Mouse (Mus musculus) CH12.LX (cell line): Measurements from ENCODE around the gene Fbln5. TPM values are rescaled to one million over a fixed set of nuclear protein-coding genes. Genes with fewer than 3 reads are reported as not detected.

Experiments used
- DNase-seq: peaks from one replicate; pipeline ENCODE4 v3.0.0-alpha.2; 2013; ENCODE audit errors: extremely low read depth
- H3K27ac ChIP-seq: 2 replicates; pipeline ENCODE4 v1.5.1; 2012; ENCODE audit warnings: low read depth, mild to moderate bottlenecking, control low read depth, moderate library complexity; ENCODE audit not compliant: insufficient read depth
- H3K27me3 ChIP-seq: replicated peaks from 2 replicates; pipeline ENCODE3; 2012; ENCODE audit warnings: inconsistent platforms
- H3K36me3 ChIP-seq, 2 experiments: replicated peaks in 1 of 2; 2 replicates each; pipeline versions ENCODE3 to v1.6.1; 2012; ENCODE audit warnings: inconsistent platforms in 1 of 2, low read length in 1 of 2, mild to moderate bottlenecking in 1 of 2, mixed read lengths in 1 of 2, moderate library complexity in 1 of 2; ENCODE audit not compliant: control insufficient read depth in 1 of 2, insufficient read depth in 1 of 2
- H3K4me1 ChIP-seq, 2 experiments: 2 replicates each; pipeline ENCODE4 v1.6.1; 2012; ENCODE audit warnings: inconsistent platforms in 1 of 2, moderate library complexity in 1 of 2; ENCODE audit not compliant: insufficient read depth in 2 of 2, control insufficient read depth in 1 of 2
- H3K4me2 ChIP-seq: 2 replicates; pipeline ENCODE4 v1.6.1; 2012; ENCODE audit warnings: low read depth, mild to moderate bottlenecking, control low read depth; ENCODE audit not compliant: poor library complexity, insufficient read depth, severe bottlenecking
- H3K4me3 ChIP-seq, 3 experiments: fragments of 150-350 bp in 1 of 3; sonication (generic) in 1 of 3; replicated peaks in 1 of 3; 2 replicates each; pipeline versions ENCODE3 to v1.5.1; 2011 to 2012; ENCODE audit warnings: low read depth in 2 of 3, low read length in 2 of 3, mild to moderate bottlenecking in 2 of 3, moderate library complexity in 2 of 3, control low read depth in 1 of 3, improper control_type of control experiment in 1 of 3, inconsistent platforms in 1 of 3, mixed read lengths in 1 of 3; ENCODE audit not compliant: poor library complexity in 1 of 3
- H3K79me2 ChIP-seq: replicated peaks from 2 replicates; pipeline ENCODE4 v1.6.1; 2012; ENCODE audit warnings: mild to moderate bottlenecking, moderate library complexity; ENCODE audit not compliant: control insufficient read depth, poor library complexity, insufficient read depth, severe bottlenecking; ENCODE audit errors: extremely low read depth
- H3K9ac ChIP-seq: 2 replicates; pipeline ENCODE4 v1.6.1; 2012; ENCODE audit warnings: low read depth, mild to moderate bottlenecking, control low read depth, moderate library complexity; ENCODE audit not compliant: insufficient read depth
- H3K9me3 ChIP-seq: replicated peaks from 2 replicates; pipeline ENCODE3; 2012; ENCODE audit warnings: low read length, inconsistent platforms, mixed read lengths
- BHLHE40 ChIP-seq: IDR thresholded peaks from 2 replicates; pipeline ENCODE4 v1.6.1; 2011; ENCODE audit warnings: mild to moderate bottlenecking, low read depth, low read length, improper control_type of control experiment
- CTCF ChIP-seq, 2 experiments: IDR thresholded peaks in 1 of 2; conservative IDR thresholded peaks in 1 of 2; 2 replicates each; pipeline ENCODE4 v1.5.1; 2011 to 2012; ENCODE audit warnings: low read depth in 2 of 2, low read length in 2 of 2, improper control_type of control experiment in 1 of 2, inconsistent platforms in 1 of 2, mild to moderate bottlenecking in 1 of 2, moderate library complexity in 1 of 2
- E2F4 ChIP-seq: IDR thresholded peaks from 2 replicates; pipeline ENCODE4 v1.6.1; 2011; ENCODE audit warnings: low read depth, low read length, improper control_type of control experiment; ENCODE audit not compliant: insufficient replicate concordance
- ELF1 ChIP-seq: IDR thresholded peaks from 2 replicates; pipeline ENCODE4 v1.6.1; 2014; ENCODE audit warnings: low read depth, mild to moderate bottlenecking, inconsistent platforms, low read length, improper control_type of control experiment
- EP300 ChIP-seq: IDR thresholded peaks from 2 replicates; pipeline ENCODE4 v1.6.1; 2011; ENCODE audit warnings: low read length, improper control_type of control experiment
- HCFC1 ChIP-seq: IDR thresholded peaks from 2 replicates; pipeline ENCODE4 v1.6.1; 2012; ENCODE audit warnings: low read depth, mild to moderate bottlenecking, inconsistent platforms, low read length, improper control_type of control experiment
- IRF4 ChIP-seq: IDR thresholded peaks from 2 replicates; pipeline ENCODE4 v1.6.1; 2014; ENCODE audit warnings: low read depth, mild to moderate bottlenecking, inconsistent platforms, low read length, improper control_type of control experiment
- JUN ChIP-seq: IDR thresholded peaks from 2 replicates; pipeline ENCODE4 v1.6.1; 2011; ENCODE audit warnings: low read depth, mild to moderate bottlenecking, low read length, improper control_type of control experiment, moderate library complexity; ENCODE audit not compliant: insufficient read depth
- JUND ChIP-seq: conservative IDR thresholded peaks from 2 replicates; pipeline ENCODE4 v1.6.1; 2011; ENCODE audit warnings: low read depth, low read length, improper control_type of control experiment
- MAFK ChIP-seq: IDR thresholded peaks from 2 replicates; pipeline ENCODE4 v1.6.1; 2011; ENCODE audit warnings: low read length, improper control_type of control experiment; ENCODE audit not compliant: insufficient replicate concordance
- MAX ChIP-seq: IDR thresholded peaks from 2 replicates; pipeline ENCODE4 v1.6.1; 2011; ENCODE audit warnings: low read length, improper control_type of control experiment
- MAZ ChIP-seq: IDR thresholded peaks from 2 replicates; pipeline ENCODE4 v1.6.1; 2012; ENCODE audit warnings: low read depth, mild to moderate bottlenecking, inconsistent platforms, low read length, improper control_type of control experiment, moderate library complexity
- MEF2A ChIP-seq: IDR thresholded peaks from 2 replicates; pipeline ENCODE4 v1.6.1; 2014; ENCODE audit warnings: low read depth, mild to moderate bottlenecking, inconsistent platforms, low read length, improper control_type of control experiment, borderline replicate concordance
- MXI1 ChIP-seq: IDR thresholded peaks from 2 replicates; pipeline ENCODE4 v1.6.1; 2011; ENCODE audit warnings: mild to moderate bottlenecking, low read depth, low read length, improper control_type of control experiment
- MYC ChIP-seq: IDR thresholded peaks from 2 replicates; pipeline ENCODE4 v1.6.1; 2011; ENCODE audit warnings: low read depth, mild to moderate bottlenecking, improper control_type of control experiment, low read length
- NELFE ChIP-seq: IDR thresholded peaks from 2 replicates; pipeline ENCODE4 v1.6.1; 2011; ENCODE audit warnings: low read depth, low read length, improper control_type of control experiment
- NRF1 ChIP-seq: IDR thresholded peaks from 2 replicates; pipeline ENCODE4 v1.6.1; 2014; ENCODE audit warnings: low read depth, mild to moderate bottlenecking, inconsistent platforms, low read length, improper control_type of control experiment, moderate library complexity
- PAX5 ChIP-seq: IDR thresholded peaks from 2 replicates; pipeline ENCODE4 v1.6.1; 2012; ENCODE audit warnings: low read length, inconsistent platforms, mixed read lengths
- POLR2AphosphoS2 ChIP-seq: IDR thresholded peaks from 2 replicates; pipeline ENCODE4 v1.6.1; 2011; ENCODE audit warnings: low read depth, low read length, improper control_type of control experiment
- RAD21 ChIP-seq: IDR thresholded peaks from 2 replicates; pipeline ENCODE4 v1.6.1; 2011; ENCODE audit warnings: low read depth, mild to moderate bottlenecking, low read length, improper control_type of control experiment, moderate library complexity
- RCOR1 ChIP-seq: conservative IDR thresholded peaks from 2 replicates; pipeline ENCODE4 v1.6.1; 2012; ENCODE audit warnings: low read depth, mild to moderate bottlenecking, inconsistent platforms, low read length, improper control_type of control experiment
- SIN3A ChIP-seq: IDR thresholded peaks from 2 replicates; pipeline ENCODE4 v1.6.1; 2012; ENCODE audit warnings: low read length, improper control_type of control experiment, inconsistent platforms
- SMC3 ChIP-seq: IDR thresholded peaks from 2 replicates; pipeline ENCODE4 v1.6.1; 2011; ENCODE audit warnings: low read depth, low read length, improper control_type of control experiment
- TBP ChIP-seq: conservative IDR thresholded peaks from 2 replicates; pipeline ENCODE4 v1.6.1; 2011; ENCODE audit warnings: low read depth, low read length, improper control_type of control experiment
- TCF12 ChIP-seq: IDR thresholded peaks from 2 replicates; pipeline ENCODE4 v1.6.1; 2014; ENCODE audit warnings: low read depth, mild to moderate bottlenecking, inconsistent platforms, low read length, improper control_type of control experiment
- UBTF ChIP-seq: IDR thresholded peaks from 2 replicates; pipeline ENCODE4 v1.6.1; 2012; ENCODE audit warnings: low read depth, mild to moderate bottlenecking, inconsistent platforms, low read length, improper control_type of control experiment, moderate library complexity
- USF1 ChIP-seq: IDR thresholded peaks from 2 replicates; pipeline ENCODE4 v1.6.1; 2014; ENCODE audit warnings: low read depth, mild to moderate bottlenecking, inconsistent platforms, low read length, improper control_type of control experiment
- USF2 ChIP-seq: conservative IDR thresholded peaks from 2 replicates; pipeline ENCODE4 v1.6.1; 2011; ENCODE audit warnings: low read depth, low read length, improper control_type of control experiment
- ZC3H11A ChIP-seq: IDR thresholded peaks from 2 replicates; pipeline ENCODE4 v1.6.1; 2012; ENCODE audit warnings: low read depth, mild to moderate bottlenecking, inconsistent platforms, low read length, improper control_type of control experiment
- ZNF384 ChIP-seq: IDR thresholded peaks from 2 replicates; pipeline ENCODE4 v1.6.1; 2012; ENCODE audit warnings: low read depth, low read length, improper control_type of control experiment, inconsistent platforms
- dilution Hi-C: fragments of 300-500 bp; cut with MboI; formaldehyde crosslinking; loops from 2 replicates; pipeline ENCODE4 v1.14.3; 2020; ENCODE audit warnings: low sequenced_read_pairs; ENCODE audit not compliant: extremely low pct_unique_long_range_greater_than_20kb, extremely low pct_ligation_motif_present
- in situ Hi-C: fragments of 300-500 bp; cut with MboI; formaldehyde crosslinking; loops from 3 replicates; pipeline ENCODE4 v1.14.3; 2019; ENCODE audit warnings: low sequenced_read_pairs, low pct_ligation_motif_present, low pct_unique_long_range_greater_than_20kb, mixed read lengths
- polyA plus RNA-seq: library from polyadenylated mRNA; unstranded; fragments of >175 nt; gene quantifications from 2 replicates; pipeline ENCODE4 v1.2.1, GENCODE M21; 2012; ENCODE audit warnings: low read depth; ENCODE audit not compliant: insufficient read length
- total RNA-seq, 2 experiments: library from RNA; depleted of rRNA; stranded (reverse); fragments of 300-350 nt in 1 of 2; fragments of >200 nt in 1 of 2; gene quantifications; 2 replicates each; pipeline ENCODE4 v1.2.3; 2012 to 2014

The Fbln5 gene
- total and polyA plus RNA-seq, 3 experiments: 0.04 to 3.2 (median 0.11) TPM

GRCm38 (mm10) chr12:101740045-101740444, 78.8 kb downstream of the Fbln5 start:
- Histone ChIP-seq H3K79me2 (no peaks in the 10 kb centered on the region), H3K4me3 (no peak overlapping the region), H3K9ac (no peak overlapping the region), H3K9me3 (no peaks in the 10 kb centered on the region), H3K36me3 (no peaks in the 10 kb centered on the region), H3K4me1 (peaks cover 0 to 8% of the 10 kb centered on the region in 2 experiments; a peak in 2 of 4 replicates), H3K27me3 (peaks cover 23% of the 10 kb centered on the region), H3K27ac (no peak overlapping the region), H3K4me2 (no peak overlapping the region; the same call in 1 of the 2 replicates)
- dilution Hi-C loops (no loop called here), in situ Hi-C loops (no loop called here)
- DNase-seq: peak; percentile 16
- TF ChIP-seq JUN: no peak
- no peak for TF ChIP-seq CTCF (conservative IDR thresholded peaks at IDR 0.05 in 1 of 2, IDR thresholded peaks at IDR 0.05 in 1 of 2; ENCODE audit: low read depth in 2 of 2, low read length in 2 of 2)
- TF ChIP-seq EP300: no peak
- no peak for TF ChIP-seq JUND
- TF ChIP-seq ELF1: no peak
- TF ChIP-seq NRF1: no peak
- TF ChIP-seq RCOR1: no peak
- no peak for TF ChIP-seq IRF4
- no peak for TF ChIP-seq MXI1
- TF ChIP-seq MEF2A: no peak
- no peak for TF ChIP-seq ZC3H11A
- TF ChIP-seq HCFC1: no peak
- no peak for TF ChIP-seq MYC
- no peak for TF ChIP-seq PAX5
- no peak for TF ChIP-seq SIN3A
- no peak for TF ChIP-seq ZNF384
- TF ChIP-seq MAFK: no peak
- no peak for TF ChIP-seq BHLHE40
- no peak for TF ChIP-seq USF1
- TF ChIP-seq TCF12: no peak

DNA sequence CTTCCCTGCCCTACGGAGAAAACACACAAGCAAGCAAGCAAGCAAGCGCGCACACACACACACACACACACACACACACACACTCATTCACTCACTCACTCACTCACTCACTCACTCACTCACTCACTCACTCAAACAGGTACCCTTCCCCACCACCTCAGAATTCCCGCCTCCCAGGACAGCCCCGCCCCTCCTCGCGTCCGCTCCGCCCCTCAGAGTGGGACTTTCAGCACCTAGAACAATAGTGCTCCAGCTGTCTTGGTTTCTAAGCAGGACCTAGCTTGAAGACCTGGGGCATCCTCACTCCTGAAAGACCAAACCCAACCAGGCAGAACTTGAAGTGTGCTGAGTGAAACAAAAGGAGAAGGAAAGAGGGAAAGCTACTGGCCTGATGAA, 100.1 kb downstream of the Fbln5 start:
- H3K9me3 ChIP-seq: peaks cover 3% of the 10 kb centered on the region
- peak overlapping the region in 1 of 3 experiments; percentile 62 for H3K4me3 ChIP-seq
- no peaks in the 10 kb centered on the region for H3K79me2 ChIP-seq
- in situ Hi-C loops: no loop called here
- no peaks in the 10 kb centered on the region; a peak in 1 of 4 replicates for H3K4me1 ChIP-seq
- no peaks in the 10 kb centered on the region for H3K36me3 ChIP-seq
- no peak for DNase-seq
- no peak for TF ChIP-seq SMC3
- TF ChIP-seq JUN: no peak
- TF ChIP-seq IRF4: no peak
- TF ChIP-seq NELFE: no peak
- TF ChIP-seq ELF1: no peak
- no peak for TF ChIP-seq MAFK
- TF ChIP-seq MAX: no peak
- TF ChIP-seq POLR2AphosphoS2: no peak
- TF ChIP-seq MAZ: no peak
- TF ChIP-seq USF2: no peak
- TF ChIP-seq RAD21: no peak
- no peak for TF ChIP-seq PAX5
- TF ChIP-seq MXI1: no peak
- TF ChIP-seq UBTF: no peak
- no peak for TF ChIP-seq NRF1
- TF ChIP-seq E2F4: no peak
- no peak for TF ChIP-seq TBP
- H3K4me2 ChIP-seq: peak overlapping the region; percentile 91
- peaks cover 44% of the 10 kb centered on the region for H3K27me3 ChIP-seq
- no peak overlapping the region for H3K27ac ChIP-seq
- dilution Hi-C loops: no loop called here
- H3K9ac ChIP-seq: no peak overlapping the region
